Mouse (Mus musculus) MEL (cell line): Measurements from ENCODE around the gene Rfc5. TPM values are rescaled to one million over a fixed set of nuclear protein-coding genes. Genes with fewer than 3 reads are reported as not detected.

ENCODE experiments used
- DNase-seq: peaks from one replicate; pipeline ENCODE4 v3.0.0; 2011; ENCODE audit warnings: low read depth, low spot score
- H3K27ac ChIP-seq: 2 replicates; pipeline ENCODE4 v1.5.1; 2012; ENCODE audit warnings: low read depth, mild to moderate bottlenecking, control low read depth, low read length, moderate library complexity; ENCODE audit not compliant: control insufficient read depth
- H3K27me3 ChIP-seq, 2 experiments: fragments of 150-350 bp in 1 of 2; sonication (generic) in 1 of 2; 2 replicates each; pipeline ENCODE4 v1.6.1; 2012; ENCODE audit warnings: low read length in 2 of 2, mild to moderate bottlenecking in 2 of 2, improper control_type of control experiment in 1 of 2, moderate library complexity in 1 of 2; ENCODE audit not compliant: insufficient read depth in 2 of 2, control insufficient read depth in 1 of 2
- H3K36me3 ChIP-seq, 2 experiments: 2 replicates each; pipeline ENCODE4 v1.6.1; 2012 to 2014; ENCODE audit warnings: low read length in 2 of 2, improper control_type of control experiment in 1 of 2, inconsistent platforms in 1 of 2, mild to moderate bottlenecking in 1 of 2; ENCODE audit not compliant: insufficient read depth in 2 of 2, control insufficient read depth in 1 of 2
- H3K4me1 ChIP-seq, 2 experiments: fragments of 150-350 bp in 1 of 2; sonication (generic) in 1 of 2; 2 replicates each; pipeline ENCODE4 v1.6.1; 2012; ENCODE audit warnings: low read length in 2 of 2, improper control_type of control experiment in 1 of 2, mild to moderate bottlenecking in 1 of 2; ENCODE audit not compliant: insufficient read depth in 2 of 2, control insufficient read depth in 1 of 2
- H3K4me3 ChIP-seq, 2 experiments: fragments of 150-350 bp in 1 of 2; sonication (generic) in 1 of 2; 2 replicates each; pipeline ENCODE4 v1.5.1; 2012; ENCODE audit warnings: low read depth in 2 of 2, low read length in 2 of 2, mild to moderate bottlenecking in 2 of 2, moderate library complexity in 2 of 2, control low read depth in 1 of 2, improper control_type of control experiment in 1 of 2; ENCODE audit not compliant: control insufficient read depth in 1 of 2, insufficient read depth in 1 of 2
- H3K79me2 ChIP-seq: 2 replicates; pipeline ENCODE4 v1.6.1; 2012; ENCODE audit warnings: mild to moderate bottlenecking, low read length, moderate library complexity; ENCODE audit not compliant: control insufficient read depth, poor library complexity, insufficient read depth
- H3K9ac ChIP-seq: 2 replicates; pipeline ENCODE4 v1.6.1; 2012; ENCODE audit warnings: low read depth, mild to moderate bottlenecking, control low read depth, low read length, moderate library complexity; ENCODE audit not compliant: control insufficient read depth, poor library complexity, severe bottlenecking
- H3K9me3 ChIP-seq: fragments of 150-350 bp; sonication (generic); replicated peaks from 2 replicates; pipeline ENCODE4 v1.6.1; 2012; ENCODE audit warnings: mild to moderate bottlenecking, low read length, improper control_type of control experiment, moderate library complexity; ENCODE audit not compliant: insufficient read depth
- BHLHE40 ChIP-seq: IDR thresholded peaks from 2 replicates; pipeline ENCODE4 v1.6.1; 2012; ENCODE audit warnings: low read depth, mild to moderate bottlenecking, inconsistent platforms, low read length, improper control_type of control experiment, borderline replicate concordance
- EP300 ChIP-seq, 2 experiments: IDR thresholded peaks; 2 replicates each; pipeline ENCODE4 v1.6.1; 2011; ENCODE audit warnings: improper control_type of control experiment in 2 of 2, low read length in 2 of 2, low read depth in 1 of 2, mild to moderate bottlenecking in 1 of 2
- GATA1 ChIP-seq: IDR thresholded peaks from 2 replicates; pipeline ENCODE4 v1.6.1; 2011; ENCODE audit warnings: low read depth, low read length, improper control_type of control experiment
- JUND ChIP-seq: IDR thresholded peaks from 2 replicates; pipeline ENCODE4 v1.6.1; 2011; ENCODE audit warnings: low read depth, mild to moderate bottlenecking, improper control_type of control experiment, low read length
- KAT2A ChIP-seq: conservative IDR thresholded peaks from 2 replicates; pipeline ENCODE4 v1.6.1; 2012; ENCODE audit warnings: low read depth, low read length, improper control_type of control experiment, inconsistent platforms
- MAFK ChIP-seq: IDR thresholded peaks from 2 replicates; pipeline ENCODE4 v1.6.1; 2011; ENCODE audit warnings: low read depth, mild to moderate bottlenecking, low read length, improper control_type of control experiment, borderline replicate concordance
- MAX ChIP-seq: IDR thresholded peaks from 2 replicates; pipeline ENCODE4 v1.6.1; 2011; ENCODE audit warnings: low read length, improper control_type of control experiment
- MAZ ChIP-seq: IDR thresholded peaks from 2 replicates; pipeline ENCODE4 v1.6.1; 2012; ENCODE audit warnings: low read depth, mild to moderate bottlenecking, inconsistent platforms, low read length, improper control_type of control experiment
- MYB ChIP-seq: IDR thresholded peaks from 2 replicates; pipeline ENCODE4 v1.6.1; 2011; ENCODE audit warnings: mild to moderate bottlenecking, low read depth, low read length, improper control_type of control experiment
- NELFE ChIP-seq: IDR thresholded peaks from 2 replicates; pipeline ENCODE4 v1.6.1; 2011; ENCODE audit warnings: low read depth, low read length, improper control_type of control experiment
- NRF1 ChIP-seq: IDR thresholded peaks from 2 replicates; pipeline ENCODE4 v1.6.1; 2014; ENCODE audit warnings: low read depth, mild to moderate bottlenecking, inconsistent platforms, low read length, improper control_type of control experiment, moderate library complexity; ENCODE audit not compliant: poor library complexity, insufficient read depth, severe bottlenecking
- POLR2AphosphoS2 ChIP-seq: IDR thresholded peaks from 2 replicates; pipeline ENCODE4 v1.6.1; 2011; ENCODE audit warnings: low read length, improper control_type of control experiment
- POLR2AphosphoS5 ChIP-seq: IDR thresholded peaks from 2 replicates; pipeline ENCODE4 v1.6.1; 2012; ENCODE audit warnings: low read depth, borderline replicate concordance, mild to moderate bottlenecking, inconsistent platforms, low read length, moderate library complexity, mixed read lengths
- RCOR1 ChIP-seq: IDR thresholded peaks from 2 replicates; pipeline ENCODE4 v1.6.1; 2012; ENCODE audit warnings: low read depth, mild to moderate bottlenecking, inconsistent platforms, low read length, improper control_type of control experiment
- SMC3 ChIP-seq: IDR thresholded peaks from 2 replicates; pipeline ENCODE4 v1.6.1; 2011; ENCODE audit warnings: low read depth, low read length, improper control_type of control experiment
- TBP ChIP-seq: IDR thresholded peaks from 2 replicates; pipeline ENCODE4 v1.8.0; 2011; ENCODE audit warnings: low read depth, low read length, improper control_type of control experiment
- TCF12 ChIP-seq: IDR thresholded peaks from 2 replicates; pipeline ENCODE4 v1.6.1; 2014; ENCODE audit warnings: low read depth, mild to moderate bottlenecking, inconsistent platforms, low read length, improper control_type of control experiment, moderate library complexity
- ZKSCAN1 ChIP-seq: IDR thresholded peaks from 2 replicates; pipeline ENCODE4 v1.6.1; 2012; ENCODE audit warnings: low read depth, mild to moderate bottlenecking, inconsistent platforms, low read length, improper control_type of control experiment, moderate library complexity
- polyA plus RNA-seq, 2 experiments: library from polyadenylated mRNA; stranded (reverse) in 1 of 2; unstranded in 1 of 2; fragments of >175 nt in 1 of 2; fragments of >200 nt in 1 of 2; gene quantifications; 2 replicates each; pipeline versions ENCODE4 v1.2.1 to v1.2.4; 2012; ENCODE audit warnings: low replicate concordance in 2 of 2, low read depth in 1 of 2; ENCODE audit not compliant: insufficient read length in 2 of 2, insufficient read depth in 1 of 2, missing spikeins in 1 of 2
- total RNA-seq: library from RNA; depleted of rRNA; stranded (reverse); fragments of 300-350 nt; gene quantifications from 2 replicates; pipeline ENCODE4 v1.2.3, GENCODE M21; 2012

Gene Rfc5
- total and polyA plus RNA-seq, 3 experiments = 98.9 to 158 TPM; not detected in 1

DNA sequence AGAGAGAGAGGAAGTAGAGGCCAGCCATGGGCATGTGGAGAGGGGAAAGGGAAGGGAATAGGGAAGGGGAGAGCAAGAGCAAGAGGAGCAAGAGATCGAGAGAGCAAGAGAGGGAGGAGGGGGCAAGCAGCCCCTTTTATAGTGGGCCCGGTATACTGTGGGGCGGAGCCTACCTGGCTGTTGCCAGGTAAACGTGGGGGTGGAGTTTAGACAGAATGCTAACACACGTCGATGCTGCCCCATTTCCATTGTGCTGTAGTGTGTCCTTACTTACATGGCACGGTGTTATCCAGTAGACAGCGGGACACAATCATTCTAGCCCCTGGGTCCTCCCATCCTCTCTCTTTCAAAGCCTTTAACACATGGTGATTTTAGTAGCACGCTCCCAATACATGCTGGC lies 10.4 kb upstream of the Rfc5 start:
- no peak overlapping the region for H3K27ac ChIP-seq
- H3K27me3 ChIP-seq = no peaks in the 10 kb centered on the region
- no peak overlapping the region for H3K9ac ChIP-seq
- H3K4me3 ChIP-seq = no peak overlapping the region
- H3K9me3 ChIP-seq = no peaks in the 10 kb centered on the region
- DNase-seq = no peak
- TF ChIP-seq EP300 (IDR thresholded peaks at IDR 0.05; ENCODE audit: low read depth in 1 of 2, low read length in 2 of 2) (no peak), POLR2AphosphoS5 (no peak), KAT2A (no peak), SMC3 (no peak), TBP (no peak), NRF1 (no peak), NELFE (no peak), JUND (no peak), MAZ (no peak), RCOR1 (no peak)
- H3K79me2 ChIP-seq = no peaks in the 10 kb centered on the region
- H3K36me3 ChIP-seq = no peaks in the 10 kb centered on the region
- H3K4me1 ChIP-seq = no peaks in the 10 kb centered on the region

DNA sequence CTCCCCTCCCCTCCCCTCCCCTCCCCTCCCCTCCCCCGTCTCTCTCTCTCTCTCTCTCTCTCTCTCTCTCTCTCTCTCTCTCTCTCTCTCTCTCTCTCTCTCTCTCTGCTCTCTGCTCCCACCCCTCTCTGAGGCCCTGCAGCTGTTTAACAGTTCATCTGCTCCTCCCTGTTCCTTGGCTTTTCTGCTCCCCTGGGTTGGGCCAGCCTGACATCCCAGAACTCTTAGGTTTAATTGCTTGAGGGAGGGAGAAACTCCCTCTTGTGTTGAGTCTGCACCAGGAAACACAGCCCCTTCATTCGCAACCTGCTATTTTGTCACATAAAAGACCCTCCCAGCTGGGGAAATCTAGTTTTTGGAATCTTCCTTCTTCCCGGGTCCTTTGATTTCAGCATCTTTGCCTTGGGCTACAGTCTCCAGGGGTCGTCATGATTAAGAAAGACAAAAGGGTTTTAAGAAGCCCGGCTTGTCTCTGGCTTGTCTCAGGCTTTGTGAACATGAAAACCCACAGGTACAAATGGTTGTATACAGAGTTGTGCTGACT lies 9.2 kb upstream of the Rfc5 start:
- Histone ChIP-seq H3K36me3 (no peaks in the 10 kb centered on the region), H3K9me3 (no peaks in the 10 kb centered on the region), H3K79me2 (no peaks in the 10 kb centered on the region), H3K4me1 (no peaks in the 10 kb centered on the region), H3K27ac (no peak overlapping the region), H3K27me3 (no peaks in the 10 kb centered on the region), H3K9ac (no peak overlapping the region), H3K4me3 (no peak overlapping the region)
- TF ChIP-seq BHLHE40 (no peak), MAFK (no peak), ZKSCAN1 (no peak)
- DNase-seq = no peak

DNA sequence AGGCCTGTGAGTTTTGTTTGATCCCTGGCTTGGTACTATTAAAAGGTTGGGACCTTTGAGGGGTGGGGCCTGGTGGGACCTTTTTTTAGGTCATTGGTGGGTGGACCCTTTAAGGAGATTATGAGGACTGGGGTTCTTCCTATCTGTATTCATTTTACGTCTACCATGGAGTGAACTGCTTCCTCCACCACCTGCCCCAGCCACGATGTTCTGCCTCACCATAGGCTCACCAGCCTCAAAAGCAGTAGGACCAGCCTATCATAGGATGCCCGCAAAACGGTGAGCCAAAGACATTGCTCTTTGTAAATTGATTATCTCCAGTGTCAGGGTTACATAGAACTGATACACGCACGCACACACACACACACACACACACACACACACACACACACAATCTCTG lies 8.5 kb upstream of the Rfc5 start:
- no peak for DNase-seq
- Histone ChIP-seq H3K4me1 (no peaks in the 10 kb centered on the region), H3K79me2 (no peaks in the 10 kb centered on the region), H3K36me3 (no peaks in the 10 kb centered on the region), H3K27ac (no peak overlapping the region), H3K27me3 (no peaks in the 10 kb centered on the region), H3K9me3 (no peaks in the 10 kb centered on the region), H3K9ac (no peak overlapping the region), H3K4me3 (no peak overlapping the region)
- TF ChIP-seq POLR2AphosphoS2 (no peak), TCF12 (no peak), NRF1 (no peak), MAZ (no peak), MAX (no peak), GATA1 (no peak), MYB (no peak), POLR2AphosphoS5 (no peak), KAT2A (no peak)
